Mouse (Mus musculus) embryo, embryonic 11 days (tissue): ENCODE data around the gene Zfp683.

Experiments
- DNase-seq: peaks from one replicate; pipeline ENCODE4 v3.0.0-alpha.2; 2015

The Zfp683 gene

GRCm38 (mm10) chr4:134053538-134053937 lies at the start of gene Zfp683:
Gene Zfp683 (plus strand): TSS chr4:134053838.
- DNase-seq, result no peak

DNA sequence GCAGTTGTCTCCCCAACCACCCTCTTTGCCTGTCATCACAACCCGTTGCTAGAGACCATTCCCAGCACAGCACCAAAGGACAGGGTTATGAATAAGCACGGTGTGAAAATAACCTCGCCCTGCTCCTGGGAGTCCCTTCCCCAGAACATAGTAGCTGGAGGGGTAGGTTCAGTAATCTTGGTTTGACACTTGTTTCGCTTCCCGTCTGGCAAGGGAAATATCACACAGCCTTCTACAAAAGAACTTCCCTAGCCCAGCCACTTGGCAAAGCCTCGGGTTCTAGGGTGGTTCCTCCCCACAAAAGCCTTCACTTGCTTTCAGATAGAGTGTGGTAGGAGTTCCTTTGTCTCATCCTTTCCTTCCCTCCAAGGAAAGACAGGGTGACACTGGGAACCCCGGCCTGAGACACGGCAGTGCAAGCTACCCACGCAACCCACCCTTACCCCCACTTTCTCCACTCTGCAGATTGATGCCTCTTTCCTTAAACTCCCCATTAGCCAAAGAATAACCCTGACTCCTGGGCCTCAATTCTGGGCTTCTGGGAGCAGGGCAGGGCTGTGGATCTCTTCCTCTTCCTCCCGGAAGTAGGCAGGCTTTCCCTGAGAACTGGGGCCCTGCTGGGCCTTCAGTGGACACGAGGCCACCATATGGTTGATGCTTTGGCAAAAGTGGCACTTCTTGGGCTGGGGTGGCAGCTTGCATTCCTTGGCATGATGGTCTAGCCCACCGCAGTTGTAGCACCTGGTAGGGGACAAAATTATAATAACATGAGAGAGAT lies 47.9 kb upstream of the Zfp683 start:
- DNase-seq, result no peak

DNA sequence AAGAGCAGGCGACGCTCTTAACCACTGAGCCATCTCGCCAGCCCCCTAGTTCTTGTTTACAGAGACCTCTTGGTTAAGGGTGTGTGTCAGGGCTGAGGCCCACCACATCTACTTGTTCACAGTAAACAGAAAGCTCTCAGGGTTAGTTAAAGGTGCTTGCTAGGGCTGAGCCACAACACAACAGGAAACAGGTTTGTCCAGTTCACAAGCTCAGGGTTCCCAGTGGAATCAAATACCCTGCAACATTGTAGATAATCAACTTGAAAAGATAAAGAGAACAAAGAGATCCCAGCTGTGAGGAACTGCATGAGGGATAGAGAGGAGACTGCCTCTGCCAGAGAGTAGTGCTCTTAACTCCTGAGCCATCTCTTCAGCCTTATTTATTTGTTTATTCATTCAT lies 46.8 kb upstream of the Zfp683 start:
- no peak for DNase-seq

- DNase-seq, result no peak
Observed at GRCm38 (mm10) chr4:134009709-134010108, 43.9 kb upstream of the Zfp683 start.

GRCm38 (mm10) chr4:134011450-134012414 lies 41.9 kb upstream of the Zfp683 start:
- peak; percentile 65 for DNase-seq

DNA sequence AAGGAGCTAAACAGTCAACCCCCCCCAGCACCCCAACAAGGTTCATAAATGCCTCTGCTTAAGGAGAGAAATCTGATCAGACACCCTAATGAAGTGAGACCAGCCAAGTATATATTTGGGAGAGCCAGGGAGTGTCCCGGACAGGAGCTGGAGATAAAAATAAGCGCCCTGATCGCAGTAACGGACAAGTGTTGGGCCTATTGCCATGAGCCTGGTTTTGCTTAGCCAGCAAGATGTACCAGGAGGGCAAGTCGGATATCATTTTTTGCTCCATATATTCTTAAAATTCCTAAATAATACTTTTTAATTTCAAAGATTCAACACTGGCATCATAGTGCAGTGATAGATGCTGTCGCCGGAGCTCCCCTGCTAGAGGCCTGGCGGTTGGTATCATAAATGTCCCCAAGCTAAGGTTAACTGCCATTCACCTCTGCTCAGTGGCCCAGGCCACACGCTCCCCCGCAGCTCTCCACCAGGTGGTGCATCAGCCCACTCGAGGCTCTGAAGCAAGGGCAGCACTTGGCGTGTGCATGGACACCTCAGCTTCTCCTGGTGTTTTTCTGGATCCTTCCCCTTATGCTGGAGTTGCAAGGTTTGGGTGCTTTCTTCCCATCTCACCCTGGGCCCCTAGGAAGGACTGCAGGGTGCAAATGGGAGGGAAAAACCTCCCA lies 40.6 kb upstream of the Zfp683 start:
- peak; percentile 65 for DNase-seq

DNA sequence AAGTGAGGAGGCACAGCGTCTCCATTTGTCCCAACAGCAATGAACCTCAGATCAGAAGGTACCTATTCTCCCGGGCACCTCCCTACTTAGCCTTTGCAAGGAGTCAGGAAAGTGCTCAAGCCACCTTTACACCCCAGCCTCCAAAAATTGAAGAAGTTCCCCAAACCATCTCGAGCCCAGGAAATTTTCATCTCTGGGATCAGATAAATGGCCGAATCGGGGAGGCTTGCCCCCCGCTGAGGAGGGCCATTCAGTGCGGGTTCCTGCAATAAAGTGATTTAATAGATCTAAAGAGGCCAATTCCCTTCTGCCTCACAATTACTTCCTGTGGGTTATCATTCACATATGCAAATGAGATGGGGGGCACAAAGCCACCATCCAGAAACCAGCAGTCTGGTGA lies 37.4 kb upstream of the Zfp683 start:
- DNase-seq, result no peak

DNA sequence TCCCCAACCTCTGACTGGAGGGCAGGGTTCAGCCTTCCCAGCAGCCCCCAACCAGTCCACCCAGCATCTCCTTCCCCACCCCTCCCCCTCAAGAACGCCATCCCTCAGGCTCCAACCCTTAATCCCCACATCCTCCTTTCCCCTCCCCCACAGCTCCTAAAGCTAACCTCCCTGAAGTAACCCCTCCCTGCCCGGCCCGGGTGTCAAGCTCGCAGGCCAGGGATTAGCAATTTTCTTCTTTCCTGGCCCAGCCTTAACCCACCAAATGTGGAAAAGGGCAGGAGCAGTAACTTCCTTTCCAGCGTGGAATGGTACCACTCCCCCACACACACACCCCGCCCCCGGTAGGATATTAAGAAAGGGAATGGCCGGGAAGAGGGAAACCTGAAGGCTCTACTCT lies 36.9 kb upstream of the Zfp683 start:
- DNase-seq, result peak; percentile 89

DNA sequence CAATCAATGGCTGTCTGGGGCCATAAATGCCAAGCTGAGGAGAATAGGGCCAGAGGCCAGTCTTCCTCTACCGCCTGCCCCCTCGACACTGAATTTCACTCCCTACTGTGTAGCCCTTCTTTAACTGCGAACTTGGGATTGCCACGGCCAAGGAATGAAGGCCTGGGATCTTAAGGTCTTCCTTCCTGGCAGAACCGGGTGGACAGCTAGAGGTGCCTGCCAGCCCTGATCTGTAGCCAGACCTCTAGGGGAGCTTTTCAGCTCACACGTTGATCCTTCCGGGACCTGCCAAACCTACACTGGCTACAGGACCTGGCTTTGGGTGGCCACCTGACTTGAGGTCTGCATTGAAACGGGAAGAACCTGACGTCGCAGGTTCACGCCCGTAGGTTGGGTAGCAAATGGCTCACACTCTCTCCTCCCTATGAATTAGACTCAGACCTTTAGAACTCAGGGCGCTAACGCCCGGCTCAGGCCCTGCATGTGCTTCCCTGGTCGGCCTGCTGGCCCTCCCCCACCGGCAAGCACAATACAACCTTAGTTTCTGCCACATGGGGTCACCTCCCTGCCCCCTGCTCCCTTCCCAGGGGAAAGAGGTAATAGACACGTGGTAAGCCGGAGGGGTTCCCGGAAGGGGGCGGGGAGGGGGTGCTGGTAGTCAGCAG lies 36.3 kb upstream of the Zfp683 start:
- DNase-seq, result peak; percentile 77

GRCm38 (mm10) chr4:134018038-134018778 lies 35.4 kb upstream of the Zfp683 start:
- peak; percentile 75 for DNase-seq

DNA sequence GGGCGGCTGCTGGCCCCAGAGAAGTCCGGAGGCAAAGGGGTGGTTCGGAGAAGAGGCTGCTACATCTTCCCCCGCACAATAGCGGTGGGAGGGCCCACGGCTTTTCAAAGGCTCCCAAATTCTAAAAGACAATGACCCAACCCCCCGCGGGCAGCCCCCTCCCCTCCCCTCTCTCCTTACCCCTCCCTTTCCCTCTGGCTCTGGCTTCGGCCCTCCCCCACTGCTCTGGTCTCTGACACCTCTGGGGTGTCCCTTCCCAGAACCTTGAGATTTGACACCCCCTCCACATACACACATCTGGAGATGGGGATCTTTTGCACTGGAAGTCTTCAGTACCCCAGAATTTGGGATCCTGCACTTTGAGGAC lies 34.9 kb upstream of the Zfp683 start, which contains the start of gene Lin28a:
TSS of gene Lin28a (minus strand) at position 63 of the 367 bp plus-strand sequence.
- DNase-seq, result peak; percentile 78

DNA sequence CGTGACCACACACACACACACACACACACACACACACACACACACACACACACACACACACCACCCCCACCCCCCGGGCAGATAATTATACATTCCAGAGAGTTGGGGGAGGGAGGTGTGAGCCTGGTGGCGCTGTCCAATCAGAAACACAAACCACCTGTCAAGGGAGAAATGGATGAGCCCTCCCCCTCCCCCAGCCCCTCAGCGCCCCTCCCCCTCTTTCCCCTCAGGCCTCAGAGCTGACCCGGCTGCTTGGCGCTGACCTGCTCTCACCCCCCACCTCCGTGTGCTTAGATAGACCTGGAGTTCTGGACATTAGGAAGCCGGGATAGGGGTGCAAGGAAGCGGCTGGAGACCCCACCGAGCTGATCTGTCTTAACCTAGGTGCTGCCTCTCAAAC lies 34.4 kb upstream of the Zfp683 start:
- DNase-seq, result peak; percentile 86

GRCm38 (mm10) chr4:134019641-134020351 lies 33.8 kb upstream of the Zfp683 start:
- DNase-seq, result peak; percentile 89

DNA sequence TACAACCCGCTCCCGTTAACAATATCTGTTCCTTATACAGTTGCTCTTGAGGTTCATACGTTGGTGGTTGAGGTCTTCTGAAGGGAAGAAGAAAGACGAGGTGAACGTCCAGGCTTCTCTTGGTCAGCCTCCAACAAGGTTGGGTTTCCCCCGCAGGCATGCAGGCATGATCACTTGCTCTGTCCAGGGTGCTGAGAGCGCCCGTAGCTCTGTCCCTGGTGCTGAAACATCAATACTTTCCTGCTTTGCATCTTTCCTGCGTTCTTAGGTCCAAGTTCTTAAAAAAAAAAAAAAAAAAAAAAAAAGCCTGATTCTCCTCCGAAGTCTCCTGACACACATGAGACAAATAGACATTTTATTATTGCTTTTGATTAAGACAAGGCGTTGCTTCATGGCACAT lies 33.0 kb upstream of the Zfp683 start:
- DNase-seq, result peak; percentile 84

- DNase-seq, result no peak
Observed at GRCm38 (mm10) chr4:134025802-134026201, 27.8 kb upstream of the Zfp683 start.

DNA sequence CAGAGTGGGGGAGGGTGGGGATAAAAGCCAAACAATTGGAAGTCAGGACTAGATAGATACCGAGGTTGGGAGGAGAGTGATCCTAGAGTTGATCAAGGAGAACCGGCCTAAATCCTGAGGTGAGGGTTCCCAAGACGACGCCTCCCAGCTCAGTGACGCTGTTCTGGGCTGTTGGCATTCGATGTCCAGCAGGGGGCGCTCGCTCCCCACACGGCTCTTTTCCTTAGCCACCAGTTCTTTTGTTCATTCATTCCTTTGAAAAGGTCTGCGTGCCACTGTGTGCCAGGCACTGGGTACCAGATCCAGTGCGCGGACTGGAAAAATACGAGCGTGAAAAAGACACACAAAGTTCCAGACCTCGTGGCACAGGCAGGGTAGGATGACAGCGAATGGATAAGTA lies 17.7 kb upstream of the Zfp683 start:
- peak; percentile 88 for DNase-seq

GRCm38 (mm10) chr4:134041317-134042123 lies 12.1 kb upstream of the Zfp683 start:
- DNase-seq, result peak; percentile 54

DNA sequence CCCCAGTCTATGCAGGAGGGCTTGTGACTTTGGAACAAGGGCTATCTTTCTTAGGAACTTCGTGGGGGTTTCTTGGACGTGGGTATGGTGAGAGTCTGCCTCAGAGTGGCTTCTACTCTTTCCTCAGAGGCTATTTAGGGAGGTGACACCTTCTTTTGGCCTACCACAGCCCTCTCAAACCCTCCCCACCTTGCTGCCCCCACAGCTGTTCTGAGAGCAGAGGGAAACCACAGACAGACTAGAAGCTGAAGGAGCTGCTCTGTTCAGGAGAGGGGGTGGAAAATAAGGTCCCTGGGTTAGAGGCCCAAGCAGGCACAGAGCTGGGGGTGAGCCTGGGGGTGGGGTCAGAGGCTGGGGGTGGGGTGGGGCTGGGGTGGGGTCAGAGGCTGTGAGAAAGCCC lies 10.6 kb upstream of the Zfp683 start:
- DNase-seq, result no peak

- no peak for DNase-seq
Observed at GRCm38 (mm10) chr4:134047648-134048047, 6.0 kb upstream of the Zfp683 start.

- no peak for DNase-seq
Observed at GRCm38 (mm10) chr4:134051912-134052311, 1.7 kb upstream of the Zfp683 start.
